Mouse (Mus musculus) megakaryocyte, adult 5-6 weeks (primary cell): ENCODE results near the gene Pitpnb. TPM values are rescaled to one million over a fixed set of nuclear protein-coding genes. Genes with fewer than 3 reads are reported as not detected.

Experiments used
- ATAC-seq: 2 replicates; pipeline ENCODE4 v1.8.0; 2016; ENCODE audit warnings: mild to moderate bottlenecking, inconsistent platforms; ENCODE audit not compliant: poor library complexity, severe bottlenecking
- total RNA-seq, 2 experiments: library from RNA; stranded (forward) in 1 of 2; stranded (reverse) in 1 of 2; fragments of 153-499, 151-499 nt in 1 of 2; fragments of 221-1000, 200-1000 nt in 1 of 2; gene quantifications; 2 replicates each; pipeline versions ENCODE4 v1.2.3 to v1.2.4; 2015 to 2017

The Pitpnb gene
- total RNA-seq, 2 experiments from 2014 or later = 12.6 to 46.7 TPM

GRCm38 (mm10) chr5:111419121-111419881, 88.7 kb downstream of the Pitpnb start:
- no peak for ATAC-seq

- ATAC-seq = no peak
Observed at GRCm38 (mm10) chr5:111420011-111420691, 89.6 kb downstream of the Pitpnb start.

- ATAC-seq = no peak
Observed at GRCm38 (mm10) chr5:111420896-111421295, 90.3 kb downstream of the Pitpnb start.

- ATAC-seq = no peak
Observed at GRCm38 (mm10) chr5:111421424-111421823, 90.9 kb downstream of the Pitpnb start.

GRCm38 (mm10) chr5:111422058-111422800, 91.7 kb downstream of the Pitpnb start:
- ATAC-seq = no peak

GRCm38 (mm10) chr5:111423011-111423410, 92.4 kb downstream of the Pitpnb start:
- ATAC-seq = no peak

GRCm38 (mm10) chr5:111423616-111424015, 93.1 kb downstream of the Pitpnb start:
- ATAC-seq = no peak

GRCm38 (mm10) chr5:111425813-111426212, 95.2 kb downstream of the Pitpnb start:
- no peak for ATAC-seq

GRCm38 (mm10) chr5:111426249-111426648, 95.7 kb downstream of the Pitpnb start:
- no peak for ATAC-seq

- ATAC-seq = no peak
Observed at GRCm38 (mm10) chr5:111428882-111429281, 98.3 kb downstream of the Pitpnb start.

GRCm38 (mm10) chr5:111429726-111430125, 99.2 kb downstream of the Pitpnb start:
- ATAC-seq = no peak

GRCm38 (mm10) chr5:111431007-111431730, 100.6 kb downstream of the Pitpnb start:
- ATAC-seq = no peak

- ATAC-seq = peak; percentile 46
Observed at GRCm38 (mm10) chr5:111432842-111433241, 102.3 kb downstream of the Pitpnb start.

GRCm38 (mm10) chr5:111434342-111434842, 103.8 kb downstream of the Pitpnb start:
- ATAC-seq = no peak

GRCm38 (mm10) chr5:111436260-111436659, 105.7 kb downstream of the Pitpnb start:
- no peak for ATAC-seq

GRCm38 (mm10) chr5:111437205-111437604, 106.6 kb downstream of the Pitpnb start:
- no peak for ATAC-seq

Other genes with a start within 250 kb of the Pitpnb start
- 0.27 TPM in 1 of 2 replicates, not detected in the other for gene Mn1, start 86.6 kb downstream of the Pitpnb start, total RNA-seq (2015)
- 0.12 and 0.15 TPM in 2 replicates for gene Mn1, start 86.6 kb downstream of the Pitpnb start, total RNA-seq (2017)